ENCODE assay signal across 15 mouse cellular contexts in the genomic region with DNA sequence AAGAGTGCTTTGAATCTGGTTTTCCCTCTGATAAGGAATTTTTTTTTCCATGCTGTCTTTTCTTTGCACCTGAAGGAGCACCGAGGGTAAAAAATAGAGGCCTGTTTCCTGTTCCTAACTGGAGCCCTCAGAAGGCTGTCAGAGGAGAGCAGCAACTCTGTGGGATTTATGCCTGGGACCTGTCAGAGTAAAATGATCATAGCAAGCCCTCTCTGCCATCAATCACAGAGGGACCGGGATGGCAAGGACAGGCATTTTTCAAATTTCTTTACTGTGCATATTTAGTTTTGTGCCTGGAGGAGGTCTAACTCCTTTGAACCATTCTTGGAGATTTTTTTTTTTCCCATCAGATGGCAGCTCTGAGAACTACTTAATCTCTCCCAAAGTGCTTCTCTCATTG.
DNase-seq lines count a peak whose midpoint lies in the region; ATAC-seq and TF ChIP-seq lines count a peak whose summit lies in the region.
"Had no signal": no experiment of that assay in that cellular context is flagged by ENCODE, and none has a peak within 500 bp of the region (broad histone marks: within the 10 kb centered on the region; RNA-seq: fewer than 3 reads in every experiment).

No protein-coding gene starts in this region.

- WGBS in heart, embryonic 16.5 days, result 6% methylated on average over 2 of the region's 2 CpGs
- 5% methylated on average over 2 of the region's 2 CpGs for WGBS in lung, postnatal 0 days
- WGBS in stomach, embryonic 15.5 days, result 6% methylated on average over 2 of the region's 2 CpGs

- H3K9ac ChIP-seq in heart, embryonic 16.5 days (ENCODE audit: low read length), result no peak overlapping the region
- H3K9ac ChIP-seq in lung, postnatal 0 days (replicated peaks; ENCODE audit: low read depth), result no peak overlapping the region
- H3K9ac ChIP-seq in stomach, embryonic 15.5 days, result no peak overlapping the region
- H3K9ac ChIP-seq: embryonic facial prominence, embryonic 13.5 days had no signal

- H3K4me1 ChIP-seq in heart, embryonic 16.5 days (ENCODE audit: control insufficient read depth, insufficient read depth, low read length), result peaks cover 8% of the 10 kb centered on the region; the same call in 1 of the 2 replicates
- peaks cover 7% of the 10 kb centered on the region; the same call in 1 of the 2 replicates for H3K4me1 ChIP-seq in lung, postnatal 0 days (ENCODE audit: insufficient read depth, low read depth, low read length)
- peaks cover 12% of the 10 kb centered on the region for H3K4me1 ChIP-seq in stomach, embryonic 15.5 days

- no peak for TF ChIP-seq CTCF in lung, postnatal 0 days (IDR thresholded peaks at IDR 0.05)

- no peak overlapping the region for H3K4me3 ChIP-seq in heart, embryonic 16.5 days (ENCODE audit: low read length)
- no peak overlapping the region for H3K4me3 ChIP-seq in lung, postnatal 0 days (ENCODE audit: low read depth, low read length)
- no peak overlapping the region for H3K4me3 ChIP-seq in stomach, embryonic 15.5 days (replicated peaks)
- H3K4me3 ChIP-seq: embryonic facial prominence, embryonic 13.5 days had no signal

- no peaks in the 10 kb centered on the region for H3K27me3 ChIP-seq in heart, embryonic 16.5 days (ENCODE audit: control insufficient read depth, insufficient read depth, low read length)
- no peaks in the 10 kb centered on the region for H3K27me3 ChIP-seq in lung, postnatal 0 days (replicated peaks; ENCODE audit: insufficient read depth, low read length)
- no peaks in the 10 kb centered on the region for H3K27me3 ChIP-seq in stomach, embryonic 15.5 days (replicated peaks)
- H3K27me3 ChIP-seq: embryonic facial prominence, embryonic 13.5 days had no signal

- no peaks in the 10 kb centered on the region for H3K9me3 ChIP-seq in heart, embryonic 16.5 days (replicated peaks; ENCODE audit: control insufficient read depth, low read length)
- H3K9me3 ChIP-seq in lung, postnatal 0 days (ENCODE audit: low read length), result no peaks in the 10 kb centered on the region
- H3K9me3 ChIP-seq in stomach, embryonic 15.5 days, result no peaks in the 10 kb centered on the region
- H3K9me3 ChIP-seq: embryonic facial prominence, embryonic 13.5 days had no signal

- DNase-seq in adrenal gland, adult 2 months, result peak; percentile 24
- DNase-seq in adrenal gland, postnatal 25 days, result no peak
- DNase-seq in heart, postnatal 4 days, result no peak
- peak; percentile 13 for DNase-seq in lung, postnatal 0 days (ENCODE audit: low spot score)
- DNase-seq in lung, adult 18-20 months, result no peak
- no peak for DNase-seq in thymus, postnatal 36 days
- DNase-seq: cerebellum, adult 18-20 months; gastrocnemius, postnatal 36 days; layer of hippocampus, postnatal 36 days; spleen, adult 18-20 months had no signal

- H3K27ac ChIP-seq in heart, embryonic 16.5 days (ENCODE audit: low read length), result peak overlapping the region; percentile 69
- peak overlapping the region; percentile 82 for H3K27ac ChIP-seq in lung, postnatal 0 days (ENCODE audit: low read length)
- peak overlapping the region; percentile 71; the same call in 1 of the 2 replicates for H3K27ac ChIP-seq in stomach, embryonic 15.5 days
- H3K27ac ChIP-seq: hindbrain, postnatal 0 days had no signal

- no peak for TF ChIP-seq EP300 in lung, postnatal 0 days (IDR thresholded peaks at IDR 0.05)

- H3K36me3 ChIP-seq in heart, embryonic 16.5 days (ENCODE audit: control insufficient read depth, insufficient read depth), result no peaks in the 10 kb centered on the region
- H3K36me3 ChIP-seq in lung, postnatal 0 days (ENCODE audit: insufficient read depth, low read length), result no peaks in the 10 kb centered on the region
- H3K36me3 ChIP-seq in stomach, embryonic 15.5 days, result no peaks in the 10 kb centered on the region
- H3K36me3 ChIP-seq: embryonic facial prominence, embryonic 13.5 days had no signal

- no peak for ATAC-seq in heart, embryonic 16.5 days (replicated peaks; ENCODE audit: extremely low read depth, insufficient read depth, low FRiP score)
- no peak for ATAC-seq in lung, postnatal 0 days
- ATAC-seq in stomach, embryonic 15.5 days (ENCODE audit: insufficient read depth, low FRiP score, low read depth), result no peak
- ATAC-seq: forebrain, embryonic 16.5 days; hindbrain, postnatal 0 days had no signal

- no peak overlapping the region for H3K4me2 ChIP-seq in heart, embryonic 16.5 days (ENCODE audit: low read depth, low read length)
- H3K4me2 ChIP-seq in lung, postnatal 0 days (replicated peaks; ENCODE audit: low read depth, low read length), result no peak overlapping the region
- H3K4me2 ChIP-seq in stomach, embryonic 15.5 days, result no peak overlapping the region
- H3K4me2 ChIP-seq: embryonic facial prominence, embryonic 13.5 days had no signal

Comparison
In these comparisons a context has a peak if more than half of its experiments do, and no peak if none do; other contexts are left out.
1. DNase-seq: peak in adrenal gland, adult 2 months (single experiment) and lung, postnatal 0 days (single experiment); none in adrenal gland, postnatal 25 days (single experiment), heart, postnatal 4 days (single experiment), lung, adult 18-20 months (0 of 2) and thymus, postnatal 36 days (0 of 2).
2. Peak in every context shown above with its lines, with median percentiles within 50 percentile points of each other: H3K27ac ChIP-seq.